Mouse (Mus musculus): ENCODE measurements at regions not wholly inside any gene's neighbourhood (a gene's known extent, or its start where the extent isn't known, plus 50 kb on each side); places are given as distances from the start of the nearest gene placed in this dataset.

DNA sequence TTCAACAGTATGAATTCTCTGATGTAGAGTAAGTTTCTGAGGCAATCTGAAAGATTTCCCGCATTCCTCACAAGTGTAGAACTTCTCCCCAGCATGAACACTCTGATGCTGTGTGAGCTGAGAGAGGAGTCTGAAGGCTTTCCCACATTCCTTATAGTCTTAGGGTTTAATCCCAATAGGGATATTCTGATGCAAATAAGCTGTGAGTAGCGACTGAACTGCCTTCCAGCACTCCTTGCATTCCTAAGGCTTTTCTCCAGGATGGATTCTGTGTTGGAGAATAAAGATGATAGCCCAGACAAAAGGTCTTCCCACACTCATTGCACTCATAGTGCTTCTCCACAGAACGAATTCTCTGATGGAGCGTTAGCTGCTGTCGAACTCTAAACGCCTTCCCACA lies 152.6 kb upstream of the Api5 start:
- DNase-seq (ENCODE audit: extremely low spot score in 1 of 2, low spot score in 1 of 2) = no peak

GRCm38 (mm10) chr2:94587255-94587654 lies 149.3 kb upstream of the Api5 start:
- DNase-seq (ENCODE audit: extremely low spot score in 1 of 2, low spot score in 1 of 2) = no peak

GRCm38 (mm10) chr2:94571646-94572045 lies 133.7 kb upstream of the Api5 start:
- DNase-seq (ENCODE audit: extremely low spot score in 1 of 2, low spot score in 1 of 2) = peak in 1 of 2 experiments; percentile 53

GRCm38 (mm10) chr2:94541230-94541905 lies 103.4 kb upstream of the Api5 start:
- no peak for DNase-seq (ENCODE audit: extremely low spot score in 1 of 2, low spot score in 1 of 2)

DNA sequence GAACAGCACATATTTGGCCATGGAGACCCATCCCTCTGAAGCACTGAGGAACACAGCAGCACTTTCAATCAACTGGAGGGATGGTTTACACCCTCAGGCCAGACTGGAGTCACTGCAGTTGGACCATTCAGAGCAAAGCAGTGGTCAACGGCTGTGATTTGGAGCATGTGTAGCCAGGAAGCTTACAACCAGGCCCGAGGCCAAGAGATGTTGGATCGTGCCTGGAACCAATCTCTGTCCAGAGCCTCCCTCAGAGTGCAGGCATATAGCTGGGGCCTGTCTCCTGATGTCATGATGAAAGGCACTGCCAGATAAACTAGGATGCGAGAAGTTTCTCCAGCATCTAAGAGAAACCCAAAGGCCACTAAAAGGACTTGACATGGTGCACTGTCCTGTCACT lies 98.7 kb upstream of the Api5 start:
- no peak for DNase-seq (ENCODE audit: extremely low spot score in 1 of 2, low spot score in 1 of 2)

DNA sequence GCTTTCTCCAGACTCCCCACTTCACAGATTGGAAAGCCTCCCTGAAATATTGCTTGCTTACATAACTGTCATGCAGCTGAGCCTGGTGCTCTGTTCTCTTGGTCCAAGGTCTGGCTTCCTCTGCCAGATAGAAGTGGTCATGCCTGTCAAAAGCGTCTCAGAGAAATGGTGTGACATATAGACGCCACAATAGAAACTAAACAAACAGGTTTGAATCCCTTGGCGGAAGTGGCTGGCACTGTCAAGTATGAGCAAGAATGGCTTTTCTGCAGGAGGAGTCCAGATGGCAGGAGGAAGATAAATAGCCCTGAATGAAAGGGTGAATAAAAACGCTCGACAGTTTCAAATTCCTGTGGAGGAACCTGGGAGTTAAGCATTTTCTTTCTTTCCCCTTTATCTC lies 93.2 kb upstream of the Api5 start:
- DNase-seq (ENCODE audit: extremely low spot score in 1 of 2, low spot score in 1 of 2) = no peak

DNA sequence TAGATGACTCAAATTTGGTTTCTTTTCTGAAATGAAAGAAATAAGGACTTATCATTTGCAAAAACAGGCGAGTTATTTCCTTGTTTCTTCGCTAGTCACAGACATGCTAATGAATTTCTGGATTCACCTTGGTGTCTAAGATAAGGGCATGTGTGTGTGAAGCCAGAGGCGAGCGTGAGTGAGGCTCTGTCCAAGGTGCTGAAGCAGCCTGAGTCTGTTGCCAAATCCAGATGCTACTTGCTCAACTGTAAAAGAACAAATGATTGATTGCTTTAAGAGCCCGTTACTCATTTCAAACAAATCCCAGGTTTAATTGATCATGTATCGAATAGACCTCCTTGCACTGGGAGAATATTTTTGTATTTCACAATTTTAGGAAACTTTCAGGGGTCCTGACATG lies 86.6 kb upstream of the Api5 start:
- no peak for DNase-seq (ENCODE audit: extremely low spot score in 1 of 2, low spot score in 1 of 2)

GRCm38 (mm10) chr2:94516866-94517265 lies 78.9 kb upstream of the Api5 start:
- DNase-seq (ENCODE audit: extremely low spot score in 1 of 2, low spot score in 1 of 2) = no peak

DNA sequence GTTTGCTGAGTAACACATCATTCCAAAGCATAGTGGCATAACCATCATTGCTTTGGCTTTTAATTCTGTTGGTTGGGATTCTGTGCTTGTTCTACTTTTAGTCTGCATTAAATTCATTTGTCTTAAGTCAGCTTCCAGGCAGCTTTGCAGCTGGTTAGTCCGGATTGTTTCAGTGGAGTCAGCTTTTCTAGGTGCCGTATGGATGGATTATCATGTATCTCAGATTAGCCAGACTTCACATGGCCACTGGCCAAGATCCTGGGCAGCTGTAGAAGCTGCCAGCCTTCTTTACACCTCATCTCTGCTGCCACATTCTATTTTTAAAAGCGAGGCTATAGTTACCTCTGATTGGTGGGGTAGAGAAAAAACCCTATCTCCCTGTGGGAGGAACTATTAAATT lies 74.1 kb upstream of the Api5 start:
- DNase-seq (ENCODE audit: extremely low spot score in 1 of 2, low spot score in 1 of 2) = peak; percentile 27 to 54

GRCm38 (mm10) chr2:94500649-94501048 lies 62.7 kb upstream of the Api5 start:
- DNase-seq (ENCODE audit: extremely low spot score in 1 of 2, low spot score in 1 of 2) = no peak

GRCm38 (mm10) chr2:94498516-94498915 lies 60.6 kb upstream of the Api5 start:
- no peak for DNase-seq (ENCODE audit: extremely low spot score in 1 of 2, low spot score in 1 of 2)
